Mouse (Mus musculus): ENCODE results near the gene Glt28d2. TPM values are rescaled to one million over a fixed set of nuclear protein-coding genes. Genes with fewer than 3 reads are reported as not detected.

Glt28d2 gene
- polyA plus RNA-seq, 1 experiment from 2014 or later: 0.20 TPM

- Histone ChIP-seq H3K27me3 (no peaks in the 10 kb centered on the region), H3K4me2 (no peak overlapping the region), H3K4me1 (no peaks in the 10 kb centered on the region), H3K9me3 (no peaks in the 10 kb centered on the region), H3K4me3 (replicated peaks) (no peak overlapping the region), H3K36me3 (replicated peaks) (no peaks in the 10 kb centered on the region), H3K27ac (no peak overlapping the region), H3K9ac (no peak overlapping the region)
- WGBS: 87% methylated on average over 5 of the region's 5 CpGs
- ATAC-seq (ENCODE audit: low FRiP score): no peak
These were observed 26.3 kb downstream of the Glt28d2 start for GRCm38 (mm10) chr3:85860996-85861395.

GRCm38 (mm10) chr3:85859311-85859710, 28.0 kb downstream of the Glt28d2 start:
- H3K9me3 ChIP-seq: no peaks in the 10 kb centered on the region
- WGBS: 80% methylated on average over 6 of the region's 6 CpGs
- no peak overlapping the region for H3K9ac ChIP-seq
- H3K4me3 ChIP-seq (replicated peaks): no peak overlapping the region
- no peaks in the 10 kb centered on the region for H3K27me3 ChIP-seq
- H3K4me1 ChIP-seq: no peaks in the 10 kb centered on the region; the same call in 1 of the 2 replicates
- no peak overlapping the region for H3K27ac ChIP-seq
- no peak for ATAC-seq (ENCODE audit: low FRiP score)
- H3K36me3 ChIP-seq (replicated peaks): no peaks in the 10 kb centered on the region
- H3K4me2 ChIP-seq: no peak overlapping the region

- ATAC-seq (ENCODE audit: low FRiP score): no peak
- H3K4me3 ChIP-seq (replicated peaks): no peak overlapping the region
- no peaks in the 10 kb centered on the region for H3K36me3 ChIP-seq (replicated peaks)
- 79% methylated on average over 11 of the region's 11 CpGs for WGBS
- no peak overlapping the region for H3K9ac ChIP-seq
- H3K27ac ChIP-seq: no peak overlapping the region
- H3K4me2 ChIP-seq: no peak overlapping the region
- H3K9me3 ChIP-seq: no peaks in the 10 kb centered on the region
- H3K4me1 ChIP-seq: peaks cover 3% of the 10 kb centered on the region; the same call in 1 of the 2 replicates
- no peaks in the 10 kb centered on the region for H3K27me3 ChIP-seq
These were observed 28.9 kb downstream of the Glt28d2 start for GRCm38 (mm10) chr3:85858140-85859135.

- no peaks in the 10 kb centered on the region for H3K36me3 ChIP-seq (replicated peaks)
- H3K27me3 ChIP-seq: no peaks in the 10 kb centered on the region
- H3K4me3 ChIP-seq (replicated peaks): no peak overlapping the region
- peaks cover 3% of the 10 kb centered on the region; the same call in 1 of the 2 replicates for H3K4me1 ChIP-seq
- no peak for ATAC-seq (ENCODE audit: low FRiP score)
- no peak overlapping the region for H3K27ac ChIP-seq
- no peak overlapping the region for H3K4me2 ChIP-seq
- 13% methylated on average over 4 of the region's 4 CpGs for WGBS
- no peak overlapping the region for H3K9ac ChIP-seq
- no peaks in the 10 kb centered on the region for H3K9me3 ChIP-seq
These were observed 30.2 kb downstream of the Glt28d2 start for GRCm38 (mm10) chr3:85857083-85857482.

GRCm38 (mm10) chr3:85855947-85856346, 31.4 kb downstream of the Glt28d2 start:
- 85% methylated on average over 5 of the region's 5 CpGs for WGBS
- Histone ChIP-seq H3K4me1 (peaks cover 3% of the 10 kb centered on the region; the same call in 1 of the 2 replicates), H3K36me3 (replicated peaks) (no peaks in the 10 kb centered on the region), H3K27me3 (no peaks in the 10 kb centered on the region), H3K4me3 (replicated peaks) (no peak overlapping the region), H3K4me2 (no peak overlapping the region), H3K9me3 (no peaks in the 10 kb centered on the region), H3K27ac (no peak overlapping the region), H3K9ac (no peak overlapping the region)
- ATAC-seq (ENCODE audit: low FRiP score): no peak

GRCm38 (mm10) chr3:85855043-85855442, 32.3 kb downstream of the Glt28d2 start:
- H3K4me3 ChIP-seq (replicated peaks): no peak overlapping the region
- no peak overlapping the region for H3K27ac ChIP-seq
- no peak for ATAC-seq (ENCODE audit: low FRiP score)
- no peaks in the 10 kb centered on the region for H3K9me3 ChIP-seq
- H3K4me2 ChIP-seq: no peak overlapping the region
- H3K9ac ChIP-seq: no peak overlapping the region
- 66% methylated on average over 3 of the region's 3 CpGs for WGBS
- peaks cover 3% of the 10 kb centered on the region; the same call in 1 of the 2 replicates for H3K4me1 ChIP-seq
- no peaks in the 10 kb centered on the region for H3K36me3 ChIP-seq (replicated peaks)
- H3K27me3 ChIP-seq: no peaks in the 10 kb centered on the region

- Histone ChIP-seq H3K4me3 (replicated peaks) (no peak overlapping the region), H3K4me2 (no peak overlapping the region), H3K36me3 (replicated peaks) (no peaks in the 10 kb centered on the region), H3K9me3 (no peaks in the 10 kb centered on the region), H3K27me3 (no peaks in the 10 kb centered on the region), H3K27ac (no peak overlapping the region), H3K4me1 (peaks cover 3% of the 10 kb centered on the region; the same call in 1 of the 2 replicates), H3K9ac (no peak overlapping the region)
- 51% methylated on average over 6 of the region's 6 CpGs for WGBS
- ATAC-seq (ENCODE audit: low FRiP score): peak; percentile 51; the same call in 1 of the 2 replicates
These were observed 33.2 kb downstream of the Glt28d2 start for GRCm38 (mm10) chr3:85854143-85854542.

- ATAC-seq (ENCODE audit: low FRiP score): no peak
- H3K4me2 ChIP-seq: no peak overlapping the region
- H3K36me3 ChIP-seq (replicated peaks): no peaks in the 10 kb centered on the region
- WGBS: 88% methylated on average over 4 of the region's 4 CpGs
- H3K27me3 ChIP-seq: no peaks in the 10 kb centered on the region
- H3K9me3 ChIP-seq: no peaks in the 10 kb centered on the region
- no peak overlapping the region for H3K4me3 ChIP-seq (replicated peaks)
- H3K9ac ChIP-seq: no peak overlapping the region
- no peak overlapping the region for H3K27ac ChIP-seq
- peaks cover 3% of the 10 kb centered on the region; the same call in 1 of the 2 replicates for H3K4me1 ChIP-seq
These were observed 33.6 kb downstream of the Glt28d2 start for GRCm38 (mm10) chr3:85853715-85854114.

GRCm38 (mm10) chr3:85850079-85850478, 37.2 kb downstream of the Glt28d2 start:
- peaks cover 3% of the 10 kb centered on the region; the same call in 1 of the 2 replicates for H3K4me1 ChIP-seq
- no peak overlapping the region for H3K9ac ChIP-seq
- no peaks in the 10 kb centered on the region for H3K36me3 ChIP-seq (replicated peaks)
- H3K27ac ChIP-seq: no peak overlapping the region
- no peaks in the 10 kb centered on the region for H3K27me3 ChIP-seq
- H3K9me3 ChIP-seq: no peaks in the 10 kb centered on the region
- H3K4me3 ChIP-seq (replicated peaks): no peak overlapping the region
- ATAC-seq (ENCODE audit: low FRiP score): no peak
- H3K4me2 ChIP-seq: no peak overlapping the region
- WGBS: 92% methylated on average over 1 of the region's 1 CpGs

- Histone ChIP-seq H3K4me2 (no peak overlapping the region), H3K4me1 (peaks cover 10% of the 10 kb centered on the region), H3K27ac (no peak overlapping the region), H3K9ac (no peak overlapping the region), H3K27me3 (no peaks in the 10 kb centered on the region), H3K9me3 (no peaks in the 10 kb centered on the region), H3K36me3 (replicated peaks) (no peaks in the 10 kb centered on the region), H3K4me3 (replicated peaks) (no peak overlapping the region)
- no peak for ATAC-seq (ENCODE audit: low FRiP score)
- WGBS: 79% methylated on average over 1 of the region's 1 CpGs
These were observed 41.0 kb downstream of the Glt28d2 start for GRCm38 (mm10) chr3:85846316-85846715.

- H3K4me2 ChIP-seq: no peak overlapping the region
- peaks cover 10% of the 10 kb centered on the region for H3K4me1 ChIP-seq
- H3K4me3 ChIP-seq (replicated peaks): no peak overlapping the region
- no peak overlapping the region for H3K9ac ChIP-seq
- WGBS: 93% methylated on average over 6 of the region's 6 CpGs
- no peaks in the 10 kb centered on the region for H3K27me3 ChIP-seq
- no peaks in the 10 kb centered on the region for H3K9me3 ChIP-seq
- no peaks in the 10 kb centered on the region for H3K36me3 ChIP-seq (replicated peaks)
- no peak overlapping the region for H3K27ac ChIP-seq
- no peak for ATAC-seq (ENCODE audit: low FRiP score)
These were observed 42.0 kb downstream of the Glt28d2 start for GRCm38 (mm10) chr3:85845341-85845740.

- H3K4me1 ChIP-seq: peaks cover 10% of the 10 kb centered on the region
- H3K4me2 ChIP-seq: no peak overlapping the region
- no peaks in the 10 kb centered on the region for H3K36me3 ChIP-seq (replicated peaks)
- H3K9me3 ChIP-seq: no peaks in the 10 kb centered on the region
- H3K27me3 ChIP-seq: no peaks in the 10 kb centered on the region
- no peak overlapping the region for H3K4me3 ChIP-seq (replicated peaks)
- H3K9ac ChIP-seq: no peak overlapping the region
- no peak overlapping the region for H3K27ac ChIP-seq
- no peak for ATAC-seq (ENCODE audit: low FRiP score)
These were observed 44.5 kb downstream of the Glt28d2 start for GRCm38 (mm10) chr3:85842881-85843218.
